Mouse (Mus musculus): Measurements from ENCODE around the gene Fgf14. TPM values are rescaled to one million over a fixed set of nuclear protein-coding genes. Genes with fewer than 3 reads are reported as not detected.
"Not testable (repeated sequence)": the region's sequence is repeated elsewhere in the genome, so short reads cannot be mapped to it uniquely, and the experiment has no call there.

Fgf14 gene
- total RNA-seq, 2 experiments from 2014 or later = 49.7 to 56.5 TPM

- DNase-seq (ENCODE audit: low spot score in 2 of 2) = no peak
- intact Hi-C loops (cut with DNase I) = loop anchor here (5.0 kb wide), 1 partner anchor 519 kb away; no protein-coding TSS in a partner anchor
These were observed 453.5 kb downstream of the Fgf14 start for GRCm38 (mm10) chr14:124223445-124223844.

DNA sequence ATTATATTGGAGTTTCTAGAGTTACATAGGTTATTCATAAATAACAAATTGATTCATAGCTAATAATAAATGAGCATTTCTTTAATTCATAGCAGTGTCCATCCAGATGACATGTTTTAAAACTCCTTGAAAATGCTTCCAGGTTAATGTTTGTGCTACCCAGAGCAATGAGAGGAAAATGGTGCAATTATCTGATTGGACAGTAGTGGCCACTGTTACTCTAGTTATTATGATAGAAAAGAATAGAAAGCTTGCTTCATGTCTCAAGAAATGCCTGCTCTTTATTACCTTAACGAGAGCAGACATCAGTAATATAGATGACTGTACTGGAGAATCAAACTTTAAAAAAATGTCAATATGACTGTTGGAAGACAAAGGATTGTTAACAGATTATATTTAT lies 454.5 kb downstream of the Fgf14 start:
- DNase-seq (ENCODE audit: low spot score in 2 of 2) = peak; percentile 20 to 68
- intact Hi-C loops (cut with DNase I) = loop anchor here (5.0 kb wide), 1 partner anchor 520 kb away; no protein-coding TSS in a partner anchor

DNA sequence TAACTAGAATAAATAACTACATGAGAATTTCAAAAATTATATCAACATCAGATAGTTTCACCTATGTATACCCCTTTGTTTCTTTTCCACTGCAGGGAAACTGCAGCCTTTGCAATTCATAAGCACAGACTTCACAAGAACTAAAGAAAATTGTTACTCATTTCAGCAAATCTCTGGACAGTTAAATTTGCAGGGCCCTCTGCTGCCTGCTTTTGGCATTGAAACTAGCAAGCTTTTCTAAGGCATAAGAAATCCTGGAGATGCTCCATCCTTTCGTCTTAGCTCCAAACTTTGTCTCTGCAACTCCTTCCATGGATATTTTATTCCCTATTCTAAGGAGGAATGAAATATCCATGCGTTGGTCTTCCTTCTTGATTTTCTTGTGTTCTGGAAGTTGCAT lies 455.9 kb downstream of the Fgf14 start:
- intact Hi-C loops (cut with DNase I) = loop anchor here (5.0 kb wide), 1 partner anchor 521 kb away; no protein-coding TSS in a partner anchor
- DNase-seq (ENCODE audit: low spot score in 2 of 2) = peak; percentile 12 to 46

DNA sequence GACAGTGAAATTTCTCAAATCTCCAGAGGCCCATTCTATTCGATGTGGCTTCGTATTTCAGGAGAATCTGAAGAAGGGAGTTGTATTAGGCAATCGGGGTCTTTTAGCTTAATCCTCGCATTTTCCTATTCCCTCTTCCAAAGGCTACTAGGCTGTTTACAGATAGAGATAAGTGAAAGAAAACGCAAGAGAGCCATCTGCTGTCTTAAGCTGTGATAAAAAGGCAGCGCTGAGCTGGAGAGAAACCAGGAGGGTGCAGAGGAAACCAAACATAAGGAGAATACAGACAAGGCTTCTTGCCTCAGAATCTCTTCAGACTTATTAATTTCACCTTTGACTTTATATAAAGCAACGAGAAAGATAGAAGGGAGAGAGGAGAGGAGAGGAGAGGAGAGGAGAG lies 481.1 kb downstream of the Fgf14 start:
- peak; percentile 37 to 75 for DNase-seq (ENCODE audit: low spot score in 2 of 2)
- intact Hi-C loops (cut with DNase I) = loop anchor here (10.0 kb wide), 1 partner anchor 571 kb away; the partner anchor contains the start of gene Nalcn

DNA sequence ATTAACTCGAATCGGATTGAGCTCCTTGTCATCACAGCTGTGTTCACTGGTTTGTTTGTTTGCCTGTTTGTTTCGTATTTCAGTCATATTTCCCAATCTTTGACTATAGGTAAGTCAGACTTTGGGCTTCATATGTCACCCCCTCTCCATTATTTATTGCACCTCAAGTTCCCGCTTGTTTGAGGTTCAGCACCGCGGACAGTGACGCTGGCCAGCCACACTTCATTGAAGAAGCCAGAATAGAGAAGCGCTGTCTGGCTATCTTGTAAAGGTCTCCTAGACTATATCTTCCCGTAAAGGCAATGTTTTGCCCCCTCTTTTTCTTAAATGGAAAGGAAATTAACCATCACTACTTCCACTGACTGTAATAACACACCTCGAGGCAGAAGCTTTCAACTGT lies 481.6 kb downstream of the Fgf14 start:
- intact Hi-C loops (cut with DNase I) = loop anchor here (10.0 kb wide), 1 partner anchor 571 kb away; the partner anchor contains the start of gene Nalcn
- no peak for DNase-seq (ENCODE audit: low spot score in 2 of 2)

DNA sequence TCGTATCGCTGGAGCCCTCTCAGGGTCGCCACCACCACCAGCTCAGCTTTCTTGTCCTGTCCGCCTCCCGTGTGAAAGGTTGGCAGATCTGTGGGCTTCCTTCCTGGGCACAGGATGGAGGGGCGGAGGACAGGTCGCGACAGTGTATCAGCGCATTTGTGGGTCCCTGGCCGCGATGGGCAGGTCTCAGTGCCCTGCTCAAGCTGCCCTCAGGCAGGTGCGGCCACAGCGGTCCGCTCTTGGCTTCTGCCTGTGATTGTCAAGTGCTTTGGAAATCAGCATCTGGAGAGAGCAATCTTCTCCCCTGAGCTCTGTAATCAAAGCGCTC lies 484.1 kb downstream of the Fgf14 start:
- intact Hi-C loops (cut with DNase I) = loop anchor here (2.0 to 10.0 kb wide), 3 partner anchors 442 to 815 kb away; partner anchors contain the start of gene Nalcn
- peak in 1 of 2 experiments; percentile 8 for DNase-seq (ENCODE audit: low spot score in 2 of 2)

- intact Hi-C loops (cut with DNase I) = loop anchor here (2.0 to 10.0 kb wide), 3 partner anchors 441 to 815 kb away; partner anchors contain the start of gene Nalcn
- peak; percentile 58 to 61 for DNase-seq (ENCODE audit: low spot score in 2 of 2)
These were observed 484.8 kb downstream of the Fgf14 start for GRCm38 (mm10) chr14:124191913-124192814.

DNA sequence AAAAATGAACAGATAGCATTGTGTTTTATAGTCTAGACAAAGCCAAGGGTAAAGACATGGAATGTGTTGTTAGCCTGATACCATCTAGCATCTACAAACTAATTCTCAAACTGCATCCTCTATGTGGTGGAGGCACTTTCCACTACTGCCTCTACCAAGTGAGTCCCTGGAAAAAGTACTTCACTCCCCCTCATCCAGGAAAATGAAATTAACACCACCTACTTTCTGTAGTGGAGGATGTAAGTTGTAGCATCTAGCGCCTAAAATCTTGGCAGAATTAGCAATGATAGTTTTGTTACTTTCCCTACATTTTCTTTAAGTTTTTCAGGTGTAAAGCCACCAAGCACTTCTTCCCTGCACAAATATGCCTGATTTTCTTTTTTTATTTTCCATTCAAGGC lies 496.7 kb downstream of the Fgf14 start:
- intact Hi-C loops (cut with DNase I) = no loop called here

GRCm38 (mm10) chr14:124174111-124174510 lies 502.8 kb downstream of the Fgf14 start:
- intact Hi-C loops (cut with DNase I) = no loop called here
- no peak for DNase-seq (ENCODE audit: low spot score in 2 of 2)

More for the DNA sequence above, 496.7 kb downstream of the Fgf14 start:
- peak in 1 of 2 experiments; percentile 75 for DNase-seq (ENCODE audit: low spot score in 2 of 2)

- intact Hi-C loops (cut with DNase I) = no loop called here
- peak in 1 of 2 experiments; percentile 70 for DNase-seq (ENCODE audit: low spot score in 2 of 2)
These were observed 513.2 kb downstream of the Fgf14 start for GRCm38 (mm10) chr14:124163618-124164185.

DNA sequence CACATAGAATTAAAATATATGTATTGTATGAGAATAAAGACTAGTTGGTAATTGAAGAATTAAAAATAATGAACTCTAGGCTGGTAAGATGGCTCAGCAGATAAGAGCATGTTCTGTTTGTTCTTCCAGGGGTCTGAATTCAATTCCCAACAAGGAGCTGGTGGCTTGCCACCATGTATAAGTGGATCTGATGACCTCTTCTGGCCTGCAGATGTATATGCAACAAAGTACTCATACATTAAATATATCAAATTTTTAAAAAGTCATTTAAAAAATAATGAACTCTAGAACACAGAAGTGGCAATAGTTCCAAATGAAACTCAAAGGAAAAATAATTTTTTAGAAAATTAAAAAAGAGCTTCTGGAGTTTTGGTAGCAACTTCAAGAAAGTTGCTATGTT lies 529.5 kb downstream of the Fgf14 start:
- no peak for DNase-seq (ENCODE audit: low spot score in 2 of 2)
- intact Hi-C loops (cut with DNase I) = no loop called here

DNA sequence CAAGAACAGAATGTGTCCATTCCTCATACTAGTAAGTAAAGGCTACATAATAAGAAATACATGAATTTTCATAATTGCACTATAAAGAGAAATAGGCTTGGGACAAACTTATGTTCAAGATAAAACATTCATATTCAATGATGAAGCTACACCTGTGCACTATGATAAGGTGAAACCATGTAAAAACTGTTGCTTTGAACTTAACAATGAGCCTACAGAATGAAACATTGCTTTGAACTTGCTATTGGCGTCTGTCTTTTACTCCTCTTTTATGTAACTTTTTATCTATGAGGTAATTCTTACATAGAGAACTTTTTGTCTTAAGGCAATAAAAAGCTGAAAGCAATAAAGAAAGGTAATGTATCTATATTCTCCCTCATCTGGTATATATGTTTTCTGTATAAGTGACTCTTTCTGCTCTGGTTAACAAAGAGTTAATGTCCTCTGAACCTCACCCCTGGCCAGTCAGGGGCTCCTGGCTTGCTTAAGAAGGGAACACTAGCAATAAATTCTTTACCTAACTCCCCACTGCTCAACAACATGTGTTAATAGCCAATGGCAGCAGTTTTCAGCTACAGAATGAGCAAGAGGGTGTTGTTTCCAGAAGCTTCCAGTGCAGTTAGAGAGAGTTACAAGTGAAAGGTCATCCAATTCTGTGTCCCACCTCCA lies 569.6 kb downstream of the Fgf14 start:
- no peak for DNase-seq (ENCODE audit: low spot score in 2 of 2)
- intact Hi-C loops (cut with DNase I) = no loop called here

DNA sequence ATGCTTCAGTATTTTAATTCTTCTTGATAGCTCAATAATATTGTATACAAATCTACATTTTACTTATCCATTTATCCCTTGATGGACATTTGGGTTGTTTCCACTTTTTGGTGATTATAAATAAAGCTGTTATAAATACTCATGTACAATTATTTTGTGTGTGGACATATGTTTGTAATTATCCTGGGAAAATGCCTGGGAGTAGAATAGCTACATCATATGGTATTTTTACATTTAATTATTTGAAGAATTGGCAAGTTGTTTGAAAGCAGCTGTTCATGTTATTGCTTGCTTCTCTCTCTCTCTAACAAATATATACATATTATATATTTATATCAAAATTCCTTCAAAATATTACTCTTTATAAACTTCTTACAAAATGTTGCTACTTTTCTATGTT lies 593.8 kb downstream of the Fgf14 start:
- DNase-seq (ENCODE audit: low spot score in 2 of 2) = no peak
- intact Hi-C loops (cut with DNase I) = no loop called here

GRCm38 (mm10) chr14:124044016-124044415 lies 632.9 kb downstream of the Fgf14 start:
- intact Hi-C loops (cut with DNase I) = no loop called here
- DNase-seq (ENCODE audit: low spot score in 2 of 2) = no peak

- no peak for DNase-seq (ENCODE audit: low spot score in 2 of 2)
- intact Hi-C loops (cut with DNase I) = no loop called here
These were observed 636.3 kb downstream of the Fgf14 start for GRCm38 (mm10) chr14:124040651-124041050.

DNA sequence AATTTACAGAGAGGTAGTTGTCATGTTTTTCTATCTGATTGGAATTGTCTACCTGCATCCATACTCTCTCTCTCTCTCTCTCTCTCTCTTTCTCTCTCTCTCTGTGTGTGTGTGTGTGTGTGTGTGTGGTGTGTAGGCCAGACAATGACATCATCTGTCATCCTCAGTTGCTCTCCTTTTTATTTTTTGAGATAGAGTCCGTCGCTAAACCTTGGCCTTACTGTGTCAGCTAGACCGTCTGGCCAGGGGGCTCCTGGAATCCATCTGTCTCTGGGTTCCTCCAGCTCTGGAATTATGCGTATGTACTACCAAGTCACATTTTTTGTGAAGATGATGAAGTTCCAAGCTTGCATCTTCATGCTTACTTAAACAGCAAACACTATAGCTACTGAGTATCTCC lies 639.5 kb downstream of the Fgf14 start:
- intact Hi-C loops (cut with DNase I) = no loop called here
- no peak for DNase-seq (ENCODE audit: low spot score in 2 of 2)

GRCm38 (mm10) chr14:124036575-124037205 lies 640.2 kb downstream of the Fgf14 start:
- intact Hi-C loops (cut with DNase I) = no loop called here
- no peak for DNase-seq (ENCODE audit: low spot score in 2 of 2)

DNA sequence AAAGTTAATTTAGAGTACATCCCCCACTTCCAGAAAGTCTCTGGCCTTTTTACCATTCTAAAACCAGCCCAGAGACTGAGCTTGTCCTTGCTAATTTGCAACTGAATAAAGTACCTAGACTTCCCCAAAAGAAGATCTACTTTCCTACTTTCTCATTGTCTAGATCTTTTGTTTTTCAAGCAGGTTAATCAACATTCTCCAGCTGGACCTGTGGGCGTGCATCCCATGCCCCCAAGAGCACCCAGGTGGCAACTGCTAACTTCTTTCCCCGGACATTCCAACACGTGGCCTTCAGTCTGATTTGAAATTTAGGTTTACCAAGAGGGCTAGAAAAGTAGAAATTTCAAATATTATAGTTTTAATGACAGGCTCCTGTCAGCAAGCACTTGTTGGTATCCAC lies 643.6 kb downstream of the Fgf14 start:
- DNase-seq (ENCODE audit: low spot score in 2 of 2); intact Hi-C loops (cut with DNase I): not testable (repeated sequence)

DNA sequence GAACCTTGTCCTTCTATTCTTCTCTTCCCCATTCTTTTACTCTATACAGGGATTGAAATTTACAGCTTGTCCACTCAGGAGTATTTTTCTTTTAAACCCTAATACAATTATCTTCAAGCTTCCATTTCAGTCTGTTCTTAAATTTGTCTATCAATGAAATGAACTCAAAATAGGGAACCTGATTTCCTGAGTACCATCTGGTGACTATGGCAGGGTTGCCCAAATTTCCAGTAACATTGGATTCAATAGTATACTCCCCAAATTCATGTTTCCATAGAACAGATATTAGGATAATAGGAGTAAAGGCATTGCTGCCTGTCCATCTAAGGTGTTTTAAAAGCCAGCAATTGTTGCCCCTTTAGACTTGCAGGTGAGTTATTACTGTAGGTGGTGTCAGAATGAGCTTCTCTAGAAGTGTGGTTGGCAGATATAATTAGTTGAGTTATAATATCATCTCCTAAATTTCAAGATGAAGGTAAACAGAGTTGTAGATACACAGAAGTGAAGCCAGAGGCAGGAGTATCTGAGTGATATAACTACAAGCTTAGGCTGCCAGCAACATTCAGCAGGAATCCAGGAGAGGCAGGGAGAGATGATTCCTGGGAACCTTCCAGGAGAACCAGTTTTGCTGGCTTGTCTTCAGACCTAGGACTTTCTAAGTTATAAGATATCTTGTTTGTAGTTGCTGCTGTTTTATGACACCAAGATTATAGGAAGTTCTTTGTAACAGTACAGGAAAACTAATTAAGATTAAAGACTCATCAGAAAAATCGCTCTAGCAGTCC lies 648.8 kb downstream of the Fgf14 start:
- intact Hi-C loops (cut with DNase I) = no loop called here
- DNase-seq (ENCODE audit: low spot score in 2 of 2) = no peak
